Mouse (Mus musculus) G1E (cell line): ENCODE measurements at regions not wholly inside any gene's neighbourhood (a gene's known extent, or its start where the extent isn't known, plus 50 kb on each side); places are given as distances from the start of the nearest gene placed in this dataset.

Source experiments
- ATAC-seq: 2 replicates; pipeline ENCODE4 v1.8.0; 2016; ENCODE audit warnings: mild to moderate bottlenecking; ENCODE audit not compliant: insufficient number of reproducible peaks, poor library complexity, low FRiP score, severe bottlenecking; ENCODE audit errors: extremely low read depth
- DNase-seq: peaks from one replicate; pipeline ENCODE4 v3.0.0; 2012; ENCODE audit warnings: low spot score
- H3K27me3 ChIP-seq: 2 replicates; pipeline ENCODE4 v1.6.1; 2012; ENCODE audit warnings: mild to moderate bottlenecking, low read length, inconsistent platforms; ENCODE audit not compliant: insufficient read depth
- H3K36me3 ChIP-seq: replicated peaks from 2 replicates; pipeline ENCODE3; 2012; ENCODE audit warnings: mild to moderate bottlenecking, inconsistent platforms
- H3K4me1 ChIP-seq: 2 replicates; pipeline ENCODE4 v1.6.1; 2012; ENCODE audit warnings: low read depth, low read length, inconsistent platforms, mixed read lengths; ENCODE audit not compliant: insufficient read depth
- H3K4me3 ChIP-seq: 2 replicates; pipeline ENCODE4 v1.5.1; 2012; ENCODE audit warnings: low read depth, mild to moderate bottlenecking, inconsistent platforms, low read length, moderate library complexity, mixed read lengths
- H3K9me3 ChIP-seq: replicated peaks from 2 replicates; pipeline ENCODE4 v1.6.1; 2012; ENCODE audit warnings: inconsistent platforms
- CTCF ChIP-seq: IDR thresholded peaks from 2 replicates; pipeline ENCODE4 v1.5.1; 2012; ENCODE audit warnings: low read depth, low read length, inconsistent platforms, mixed read lengths
- GATA1 ChIP-seq: IDR thresholded peaks from 2 replicates; pipeline ENCODE4 v1.6.1; 2012; ENCODE audit warnings: borderline replicate concordance, low read length, inconsistent platforms, mixed read lengths
- GATA2 ChIP-seq: IDR thresholded peaks from 2 replicates; pipeline ENCODE4 v1.6.1; 2012; ENCODE audit warnings: low read depth, low read length, inconsistent platforms, borderline replicate concordance
- POLR2AphosphoS5 ChIP-seq: IDR thresholded peaks from 2 replicates; pipeline ENCODE4 v1.6.1; 2012; ENCODE audit warnings: low read depth, low read length, inconsistent platforms; ENCODE audit not compliant: insufficient replicate concordance
- TAL1 ChIP-seq: conservative IDR thresholded peaks from 2 replicates; pipeline ENCODE4 v1.6.1; 2012; ENCODE audit warnings: low read depth, low read length, inconsistent platforms, mixed read lengths

DNA sequence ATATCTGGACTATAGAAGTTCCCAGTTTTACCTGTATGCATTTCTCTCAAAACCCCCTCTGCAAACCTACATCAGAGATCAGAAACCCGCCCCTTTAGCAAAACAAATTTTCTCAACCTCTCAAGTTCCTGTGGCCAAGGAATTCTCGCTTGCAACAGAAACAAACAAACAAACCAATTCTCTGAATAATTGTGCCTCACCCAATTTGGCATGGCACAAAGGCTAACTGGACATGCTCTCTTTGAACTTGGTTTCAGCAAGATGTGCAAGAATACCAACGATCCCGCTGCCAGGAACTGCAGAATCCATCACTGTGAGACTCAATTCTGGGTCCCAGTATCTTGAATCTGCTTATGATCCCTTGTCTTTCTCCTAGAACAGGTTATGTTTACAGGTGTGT lies 477.4 kb upstream of the Kif2a start:
- no peaks in the 10 kb centered on the region; the same call in 1 of the 2 replicates for H3K4me1 ChIP-seq
- H3K9me3 ChIP-seq: no peaks in the 10 kb centered on the region; the same call in 1 of the 2 replicates
- DNase-seq: no peak
- TF ChIP-seq POLR2AphosphoS5 (no peak), GATA2 (no peak), TAL1 (no peak), CTCF (no peak), GATA1 (no peak)
- H3K36me3 ChIP-seq: no peaks in the 10 kb centered on the region
- peaks cover 32% of the 10 kb centered on the region for H3K27me3 ChIP-seq
- H3K4me3 ChIP-seq: no peak overlapping the region
- ATAC-seq: no peak

DNA sequence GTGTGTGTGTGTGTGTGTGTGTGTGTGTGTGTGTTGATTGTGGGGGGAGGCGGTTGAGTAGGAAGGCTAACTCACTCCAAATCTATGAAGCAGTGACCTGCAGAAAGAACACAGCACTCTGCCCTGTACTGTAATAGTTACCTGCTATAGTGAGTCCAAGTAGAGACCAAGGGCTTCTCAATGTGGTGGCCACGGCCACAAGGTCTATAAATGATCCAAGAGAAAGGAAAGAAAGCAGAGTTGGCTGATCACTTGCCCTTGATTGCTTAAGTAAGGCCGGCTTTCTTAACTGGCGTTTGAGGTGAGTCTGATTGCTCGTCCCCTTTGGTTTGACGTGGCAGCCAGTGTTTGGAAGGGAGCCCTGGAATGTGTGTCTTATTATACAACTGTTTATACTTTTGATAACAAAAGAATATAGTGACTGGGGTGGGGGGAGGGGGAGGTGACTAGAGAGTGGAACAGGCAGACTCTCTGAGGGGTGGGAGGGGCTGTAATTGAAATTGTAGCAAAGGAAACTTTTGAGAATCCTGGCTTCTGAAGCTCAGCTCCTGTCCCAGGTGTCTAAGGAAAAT lies 473.3 kb upstream of the Kif2a start:
- DNase-seq (no peak), ATAC-seq (no peak)
- Histone ChIP-seq H3K4me1 (no peaks in the 10 kb centered on the region), H3K4me3 (no peak overlapping the region), H3K27me3 (peaks cover 25% of the 10 kb centered on the region), H3K36me3 (no peaks in the 10 kb centered on the region), H3K9me3 (no peaks in the 10 kb centered on the region; the same call in 1 of the 2 replicates)
- no peak for TF ChIP-seq TAL1
- no peak for TF ChIP-seq CTCF
- TF ChIP-seq GATA1: no peak
- TF ChIP-seq POLR2AphosphoS5: no peak
- TF ChIP-seq GATA2: no peak

DNA sequence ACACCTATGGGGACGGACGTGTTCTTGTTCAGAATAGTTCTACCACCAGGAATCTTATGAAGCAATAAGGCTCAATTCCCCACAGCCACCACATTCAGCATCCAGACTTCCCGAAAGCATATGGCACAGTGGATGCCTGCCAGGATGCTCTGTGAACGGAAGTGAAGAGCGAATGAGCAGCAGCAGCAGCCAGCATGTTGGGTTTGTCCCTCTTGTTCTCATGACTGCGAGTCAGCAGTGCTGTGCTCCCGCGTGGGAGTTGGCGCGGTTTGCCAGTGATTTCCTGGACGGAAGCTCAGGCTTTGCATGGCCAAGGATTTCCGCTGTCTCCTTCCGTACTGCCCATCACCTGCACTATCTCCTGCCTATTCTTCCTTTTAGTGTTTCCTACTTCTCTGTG lies 471.8 kb upstream of the Kif2a start:
- TF ChIP-seq GATA2: no peak
- no peak for TF ChIP-seq GATA1
- TF ChIP-seq POLR2AphosphoS5: no peak
- no peak for TF ChIP-seq CTCF
- TF ChIP-seq TAL1: no peak
- H3K4me3 ChIP-seq: no peak overlapping the region
- ATAC-seq: no peak

DNA sequence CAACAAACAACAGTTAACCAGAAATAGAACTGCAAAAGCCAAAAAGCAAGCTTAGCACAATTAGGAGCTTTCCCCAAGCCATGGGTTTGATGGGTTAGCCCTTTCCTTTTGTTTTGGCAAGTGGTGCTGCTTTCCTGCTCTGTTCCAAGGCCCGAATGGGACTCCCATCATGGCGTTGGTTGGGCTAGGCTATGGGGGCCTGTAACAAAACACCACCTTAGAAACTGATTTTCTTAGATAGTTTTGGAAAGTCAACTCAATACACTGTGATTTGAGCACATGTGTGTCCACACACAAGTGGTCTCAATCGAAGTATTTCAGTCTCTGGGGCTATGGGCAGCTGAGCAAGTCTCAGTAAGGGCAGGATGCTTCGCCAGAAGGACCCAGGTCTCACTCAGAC lies 470.5 kb upstream of the Kif2a start:
- ATAC-seq (no peak), DNase-seq (no peak)
- Histone ChIP-seq H3K4me3 (no peak overlapping the region), H3K4me1 (no peaks in the 10 kb centered on the region), H3K9me3 (no peaks in the 10 kb centered on the region), H3K36me3 (no peaks in the 10 kb centered on the region), H3K27me3 (peaks cover 11% of the 10 kb centered on the region; the same call in 1 of the 2 replicates)
- TF ChIP-seq GATA2 (no peak), CTCF (no peak), POLR2AphosphoS5 (no peak), TAL1 (no peak), GATA1 (no peak)

More for the DNA sequence above, 471.8 kb upstream of the Kif2a start:
- peaks cover 15% of the 10 kb centered on the region; the same call in 1 of the 2 replicates for H3K27me3 ChIP-seq
- no peaks in the 10 kb centered on the region for H3K4me1 ChIP-seq
- DNase-seq: no peak
- no peaks in the 10 kb centered on the region for H3K36me3 ChIP-seq
- no peaks in the 10 kb centered on the region for H3K9me3 ChIP-seq

DNA sequence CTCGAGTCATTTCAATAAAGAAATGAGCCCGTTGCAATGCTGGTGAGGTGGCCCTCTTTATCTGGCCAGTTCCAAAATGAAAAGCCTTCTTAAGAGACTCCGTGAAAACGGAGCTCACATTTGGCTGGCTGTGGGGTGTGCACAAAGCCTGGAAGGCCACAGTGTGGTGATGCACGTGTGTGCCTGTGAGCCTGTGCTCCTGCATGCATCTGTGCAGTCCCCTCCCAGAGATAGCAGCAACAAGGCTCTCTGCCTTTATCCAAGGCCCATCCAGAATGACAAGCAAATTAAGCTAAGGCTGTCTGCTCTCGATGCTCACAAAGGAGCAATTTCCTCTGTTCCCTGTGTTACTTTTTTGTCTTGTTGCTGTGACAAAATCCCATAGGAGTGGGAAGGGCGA lies 469.5 kb upstream of the Kif2a start:
- no peaks in the 10 kb centered on the region for H3K9me3 ChIP-seq

DNA sequence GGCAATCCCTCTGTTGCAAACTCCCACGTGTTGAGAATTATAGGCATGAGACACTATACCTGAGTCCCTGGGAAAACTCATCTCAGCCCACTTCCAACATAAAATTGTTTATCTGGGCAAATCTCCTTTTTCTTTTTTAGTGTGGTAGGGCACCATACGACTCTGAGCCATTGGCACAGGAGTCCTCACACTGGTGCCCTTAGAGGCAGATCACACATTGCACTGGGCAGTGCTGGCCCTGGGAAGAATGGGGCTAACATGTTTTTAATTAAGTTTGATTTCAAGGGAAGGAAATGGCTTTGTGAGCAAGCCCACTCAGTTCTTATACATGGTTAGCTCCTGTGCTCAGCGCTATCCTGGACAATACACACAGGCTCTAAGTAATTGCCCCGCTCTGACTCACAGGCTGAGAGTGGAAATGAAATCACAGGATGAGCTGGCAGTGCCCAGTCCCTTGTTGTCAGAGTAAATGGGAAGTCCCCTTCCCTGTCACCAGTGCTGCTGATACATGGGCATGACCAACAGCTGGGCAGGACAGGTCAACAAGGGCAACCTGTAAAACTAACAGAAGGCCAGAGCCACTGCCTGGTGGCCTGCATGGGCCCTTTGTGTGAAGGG lies 463.6 kb upstream of the Kif2a start:
- ATAC-seq: no peak

More for the DNA sequence above, 469.5 kb upstream of the Kif2a start:
- Histone ChIP-seq H3K27me3 (peaks cover 11% of the 10 kb centered on the region; the same call in 1 of the 2 replicates), H3K4me3 (no peak overlapping the region), H3K4me1 (no peaks in the 10 kb centered on the region), H3K36me3 (no peaks in the 10 kb centered on the region)
- TF ChIP-seq GATA1: no peak
- no peak for TF ChIP-seq GATA2
- TF ChIP-seq TAL1: no peak
- TF ChIP-seq POLR2AphosphoS5: no peak
- TF ChIP-seq CTCF: no peak
- no peak for DNase-seq
- ATAC-seq: no peak

DNA sequence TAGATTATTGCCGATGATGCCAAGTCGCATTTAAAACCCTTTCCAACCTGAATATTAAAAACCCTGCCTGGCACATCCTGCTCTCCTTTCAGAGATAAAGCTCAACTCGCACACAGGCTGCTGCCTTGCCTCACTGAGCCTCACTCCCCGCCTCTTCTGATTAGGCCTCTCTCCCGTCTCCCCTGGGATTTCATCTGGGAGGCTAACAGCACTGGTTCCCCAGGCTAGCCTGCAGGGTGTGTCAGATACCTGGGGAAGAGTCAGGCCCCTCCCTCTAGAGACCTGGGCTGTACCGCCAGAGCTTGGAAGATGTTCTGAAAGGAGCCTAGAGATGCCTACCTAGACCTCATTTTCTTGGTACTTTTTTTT lies 462.7 kb upstream of the Kif2a start:
- H3K4me3 ChIP-seq: no peak overlapping the region
- H3K27me3 ChIP-seq: peaks cover 19% of the 10 kb centered on the region
- ATAC-seq (no peak), DNase-seq (no peak)
- no peaks in the 10 kb centered on the region for H3K36me3 ChIP-seq
- H3K4me1 ChIP-seq: no peaks in the 10 kb centered on the region
- TF ChIP-seq CTCF (no peak), GATA1 (no peak), GATA2 (no peak), TAL1 (no peak), POLR2AphosphoS5 (no peak)
- 0 out of 2 replicates have a peak, but pooled peaks cover 4% of the 10 kb centered on the region for H3K9me3 ChIP-seq

More for the DNA sequence above, 463.6 kb upstream of the Kif2a start:
- no peak for DNase-seq
- H3K4me3 ChIP-seq: no peak overlapping the region
- no peak for TF ChIP-seq GATA2
- no peak for TF ChIP-seq GATA1
- TF ChIP-seq CTCF: no peak
- no peak for TF ChIP-seq POLR2AphosphoS5
- no peak for TF ChIP-seq TAL1
- 0 out of 2 replicates have a peak, but pooled peaks cover 4% of the 10 kb centered on the region for H3K9me3 ChIP-seq
- peaks cover 19% of the 10 kb centered on the region for H3K27me3 ChIP-seq
- H3K4me1 ChIP-seq: no peaks in the 10 kb centered on the region
- H3K36me3 ChIP-seq: no peaks in the 10 kb centered on the region
